Comparison of ENCODE assay signal across 24 mouse cellular contexts in genomic region chr11:22118853-22119252, GRCm38 (mm10).
"Had no signal": no experiment of that assay in that cellular context is flagged by ENCODE, and none has a peak within 500 bp of the region (broad histone marks: within the 10 kb centered on the region; RNA-seq: fewer than 3 reads in every experiment).

No protein-coding gene starts in this region.

- H3K36me3 ChIP-seq: embryonic facial prominence, embryonic 10.5 days; embryonic facial prominence, embryonic 12.5 days; embryonic facial prominence, embryonic 13.5 days; embryonic facial prominence, embryonic 15.5 days; forebrain, embryonic 10.5 days; forebrain, embryonic 12.5 days; forebrain, embryonic 15.5 days; heart, embryonic 10.5 days had no signal

- H3K4me3 ChIP-seq: embryonic facial prominence, embryonic 10.5 days; embryonic facial prominence, embryonic 12.5 days; embryonic facial prominence, embryonic 13.5 days; embryonic facial prominence, embryonic 15.5 days; erythroblast, embryonic 14.5 days; forebrain, embryonic 10.5 days; forebrain, embryonic 12.5 days; forebrain, embryonic 13.5 days; forebrain, embryonic 15.5 days; gastrocnemius, adult 2 months; heart, embryonic 10.5 days had no signal

- H3K27me3 ChIP-seq: embryonic facial prominence, embryonic 12.5 days; embryonic facial prominence, embryonic 13.5 days; embryonic facial prominence, embryonic 15.5 days; forebrain, embryonic 12.5 days; forebrain, embryonic 13.5 days; forebrain, embryonic 15.5 days had no signal

- H3K27ac ChIP-seq: embryonic facial prominence, embryonic 10.5 days; embryonic facial prominence, embryonic 12.5 days; embryonic facial prominence, embryonic 13.5 days; embryonic facial prominence, embryonic 15.5 days; forebrain, embryonic 10.5 days; forebrain, embryonic 12.5 days; forebrain, embryonic 13.5 days; forebrain, embryonic 15.5 days; gastrocnemius, adult 2 months; heart, embryonic 10.5 days had no signal

- DNase-seq: cerebellum, adult 9-11 months; cerebellum, postnatal 10 days; cerebellum, postnatal 25 days; cerebellum, postnatal 36 days; embryo, embryonic 11 days; forebrain, postnatal 0 days; gastrocnemius, adult 2 months; gastrocnemius, postnatal 10 days; gastrocnemius, postnatal 14 days; gastrocnemius, postnatal 25 days; gastrocnemius, postnatal 36 days; heart, adult 11 months; heart, adult 18-20 months had no signal

- H3K4me1 ChIP-seq: embryonic facial prominence, embryonic 10.5 days; embryonic facial prominence, embryonic 12.5 days; embryonic facial prominence, embryonic 13.5 days; embryonic facial prominence, embryonic 15.5 days; forebrain, embryonic 10.5 days; forebrain, embryonic 12.5 days; forebrain, embryonic 13.5 days; forebrain, embryonic 15.5 days; heart, embryonic 10.5 days had no signal

- H3K9me3 ChIP-seq: embryonic facial prominence, embryonic 10.5 days; embryonic facial prominence, embryonic 12.5 days; embryonic facial prominence, embryonic 13.5 days; embryonic facial prominence, embryonic 15.5 days; forebrain, embryonic 10.5 days; forebrain, embryonic 12.5 days; forebrain, embryonic 13.5 days; forebrain, embryonic 15.5 days; heart, embryonic 10.5 days had no signal

- H3K9ac ChIP-seq: embryonic facial prominence, embryonic 12.5 days; embryonic facial prominence, embryonic 13.5 days; embryonic facial prominence, embryonic 15.5 days; forebrain, embryonic 12.5 days; forebrain, embryonic 13.5 days; forebrain, embryonic 15.5 days; forebrain, postnatal 0 days had no signal

- H3K4me2 ChIP-seq: embryonic facial prominence, embryonic 12.5 days; embryonic facial prominence, embryonic 13.5 days; embryonic facial prominence, embryonic 15.5 days; forebrain, embryonic 12.5 days; forebrain, embryonic 13.5 days; forebrain, embryonic 15.5 days; heart, embryonic 11.5 days had no signal
